Mouse (Mus musculus) testis, adult 2 months (tissue): ENCODE measurements around the gene Nfix. TPM values are rescaled to one million over a fixed set of nuclear protein-coding genes. Genes with fewer than 3 reads are reported as not detected.

ENCODE experiments used
- H3K27ac ChIP-seq: fragments of 200-500 bp; 2 replicates; pipeline ENCODE4 v1.5.1; 2012; ENCODE audit warnings: low read depth, low read length; ENCODE audit not compliant: control insufficient read depth, insufficient read depth
- H3K27me3 ChIP-seq: fragments of 200-500 bp; 2 replicates; pipeline ENCODE4 v1.6.1; 2012; ENCODE audit warnings: mild to moderate bottlenecking, low read length, moderate library complexity; ENCODE audit not compliant: control insufficient read depth, insufficient read depth
- H3K36me3 ChIP-seq: fragments of 200-500 bp; 2 replicates; pipeline ENCODE4 v1.6.1; 2012; ENCODE audit warnings: mild to moderate bottlenecking, low read length; ENCODE audit not compliant: control insufficient read depth, insufficient read depth
- H3K4me1 ChIP-seq: fragments of 200-500 bp; 2 replicates; pipeline ENCODE4 v1.6.1; 2012; ENCODE audit warnings: low read length; ENCODE audit not compliant: control insufficient read depth, insufficient read depth
- H3K4me3 ChIP-seq: fragments of 200-500 bp; 2 replicates; pipeline ENCODE4 v1.5.1; 2012; ENCODE audit warnings: low read depth, mild to moderate bottlenecking, low read length, moderate library complexity, mixed read lengths; ENCODE audit not compliant: control insufficient read depth
- CTCF ChIP-seq: fragments of 200-500 bp; IDR thresholded peaks from 2 replicates; pipeline ENCODE4 v1.5.1; 2012; ENCODE audit warnings: low read depth, mild to moderate bottlenecking, inconsistent platforms, low read length, moderate library complexity; ENCODE audit not compliant: control insufficient read depth, insufficient read depth, insufficient replicate concordance
- POLR2A ChIP-seq: fragments of 200-500 bp; IDR thresholded peaks from 2 replicates; pipeline ENCODE4 v1.6.1; 2012; ENCODE audit warnings: low read depth, mild to moderate bottlenecking, inconsistent platforms, low read length, moderate library complexity; ENCODE audit not compliant: control insufficient read depth
- polyA plus RNA-seq: library from polyadenylated mRNA; depleted of rRNA; stranded (reverse); fragments of >200 nt; gene quantifications from 2 replicates; pipeline ENCODE4 v1.2.3, GENCODE M21; 2012

Gene Nfix
- polyA plus RNA-seq, 1 experiment: 5.0 TPM

GRCm38 (mm10) chr8:84792429-84792947 is 7.7 kb downstream of the Nfix start:
- Histone ChIP-seq H3K27me3 (no peaks in the 10 kb centered on the region), H3K27ac (no peak overlapping the region), H3K36me3 (no peaks in the 10 kb centered on the region), H3K4me3 (no peak overlapping the region), H3K4me1 (no peaks in the 10 kb centered on the region; the same call in 1 of the 2 replicates)
- TF ChIP-seq CTCF: no peak
- TF ChIP-seq POLR2A: no peak

- TF ChIP-seq POLR2A: no peak
- no peak for TF ChIP-seq CTCF
- Histone ChIP-seq H3K4me1 (peaks cover 12% of the 10 kb centered on the region), H3K36me3 (no peaks in the 10 kb centered on the region), H3K27me3 (no peaks in the 10 kb centered on the region), H3K4me3 (no peak overlapping the region), H3K27ac (no peak overlapping the region)
Measured at GRCm38 (mm10) chr8:84790537-84790936, 9.6 kb downstream of the Nfix start.

- no peak for TF ChIP-seq CTCF
- no peak for TF ChIP-seq POLR2A
- Histone ChIP-seq H3K4me3 (no peak overlapping the region), H3K4me1 (peaks cover 12% of the 10 kb centered on the region), H3K27me3 (no peaks in the 10 kb centered on the region), H3K36me3 (no peaks in the 10 kb centered on the region), H3K27ac (no peak overlapping the region)
Measured at GRCm38 (mm10) chr8:84789855-84790486, 10.2 kb downstream of the Nfix start.

- TF ChIP-seq POLR2A (no peak), CTCF (no peak)
- peaks cover 19% of the 10 kb centered on the region for H3K4me1 ChIP-seq
- H3K27ac ChIP-seq: no peak overlapping the region
- no peaks in the 10 kb centered on the region for H3K36me3 ChIP-seq
- no peak overlapping the region for H3K4me3 ChIP-seq
- no peaks in the 10 kb centered on the region for H3K27me3 ChIP-seq
Measured at GRCm38 (mm10) chr8:84789345-84789744, 10.8 kb downstream of the Nfix start.

- H3K36me3 ChIP-seq: no peaks in the 10 kb centered on the region
- TF ChIP-seq POLR2A: no peak
- TF ChIP-seq CTCF: no peak
- H3K27me3 ChIP-seq: no peaks in the 10 kb centered on the region
- H3K27ac ChIP-seq: no peak overlapping the region
- no peak overlapping the region for H3K4me3 ChIP-seq
- H3K4me1 ChIP-seq: peaks cover 22% of the 10 kb centered on the region
Measured at GRCm38 (mm10) chr8:84788896-84789295, 11.2 kb downstream of the Nfix start.

GRCm38 (mm10) chr8:84787523-84788302 is 12.4 kb downstream of the Nfix start:
- Histone ChIP-seq H3K4me1 (peaks cover 22% of the 10 kb centered on the region), H3K27me3 (no peaks in the 10 kb centered on the region)
- TF ChIP-seq POLR2A: no peak

GRCm38 (mm10) chr8:84786801-84787467 is 13.2 kb downstream of the Nfix start:
- TF ChIP-seq CTCF: no peak
- no peak for TF ChIP-seq POLR2A
- no peaks in the 10 kb centered on the region for H3K36me3 ChIP-seq
- no peaks in the 10 kb centered on the region for H3K27me3 ChIP-seq
- peaks cover 22% of the 10 kb centered on the region for H3K4me1 ChIP-seq
- H3K4me3 ChIP-seq: no peak overlapping the region
- H3K27ac ChIP-seq: no peak overlapping the region

More at GRCm38 (mm10) chr8:84787523-84788302, 12.4 kb downstream of the Nfix start:
- Histone ChIP-seq H3K27ac (no peak overlapping the region), H3K4me3 (no peak overlapping the region), H3K36me3 (no peaks in the 10 kb centered on the region)
